ENCODE assay signal across 23 mouse cellular contexts in genomic region chr5:148825732-148826131, GRCm38 (mm10).
DNase-seq lines count a peak whose midpoint lies in the region; ATAC-seq and TF ChIP-seq lines count a peak whose summit lies in the region.
"Had no signal": no experiment of that assay in that cellular context is flagged by ENCODE, and none has a peak within 500 bp of the region (broad histone marks: within the 10 kb centered on the region; RNA-seq: fewer than 3 reads in every experiment).

No protein-coding gene starts in this region.

- H3K27ac ChIP-seq in embryonic facial prominence, embryonic 12.5 days = no peak overlapping the region
- H3K27ac ChIP-seq in embryonic facial prominence, embryonic 10.5 days (replicated peaks) = no peak overlapping the region
- H3K27ac ChIP-seq in kidney, embryonic 14.5 days (ENCODE audit: low read depth, low read length) = no peak overlapping the region
- no peak overlapping the region for H3K27ac ChIP-seq in kidney, postnatal 0 days
- H3K27ac ChIP-seq: embryonic facial prominence, embryonic 15.5 days; gastrocnemius, adult 2 months; hindbrain, embryonic 13.5 days had no signal

- no peaks in the 10 kb centered on the region; the same call in 1 of the 2 replicates for H3K27me3 ChIP-seq in embryonic facial prominence, embryonic 12.5 days
- H3K27me3 ChIP-seq in embryonic facial prominence, embryonic 10.5 days (replicated peaks; ENCODE audit: low read depth, poor library complexity, severe bottlenecking) = peaks cover 35% of the 10 kb centered on the region
- H3K27me3 ChIP-seq in kidney, embryonic 14.5 days (ENCODE audit: control insufficient read depth, insufficient read depth, low read length) = 0 out of 2 replicates have a peak, but pooled peaks cover 15% of the 10 kb centered on the region
- H3K27me3 ChIP-seq in kidney, postnatal 0 days (ENCODE audit: insufficient read depth, low read length) = no peaks in the 10 kb centered on the region
- H3K27me3 ChIP-seq: embryonic facial prominence, embryonic 15.5 days had no signal

- H3K9ac ChIP-seq in embryonic facial prominence, embryonic 12.5 days = no peak overlapping the region
- no peak overlapping the region for H3K9ac ChIP-seq in kidney, embryonic 14.5 days (ENCODE audit: low read depth, low read length)
- no peak overlapping the region for H3K9ac ChIP-seq in kidney, postnatal 0 days (ENCODE audit: low read depth, low read length)
- H3K9ac ChIP-seq: embryonic facial prominence, embryonic 15.5 days; forebrain, postnatal 0 days; hindbrain, embryonic 13.5 days had no signal

- no peak overlapping the region for H3K4me2 ChIP-seq in embryonic facial prominence, embryonic 12.5 days (replicated peaks)
- H3K4me2 ChIP-seq in kidney, embryonic 14.5 days (replicated peaks; ENCODE audit: low read depth, low read length) = no peak overlapping the region
- H3K4me2 ChIP-seq in kidney, postnatal 0 days (ENCODE audit: low read length) = no peak overlapping the region
- H3K4me2 ChIP-seq: embryonic facial prominence, embryonic 15.5 days; heart, embryonic 11.5 days; hindbrain, embryonic 13.5 days had no signal

- ATAC-seq in embryonic facial prominence, embryonic 12.5 days (ENCODE audit: insufficient number of reproducible peaks, insufficient read depth, low FRiP score, low TSS enrichment) = 0 out of 2 replicates have a peak, but pooled peaks have one; percentile 22
- peak; percentile 60; the same call in 1 of the 2 replicates for ATAC-seq in kidney, embryonic 14.5 days (ENCODE audit: low FRiP score, low TSS enrichment)
- peak; percentile 43; the same call in 1 of the 2 replicates for ATAC-seq in kidney, postnatal 0 days (replicated peaks; ENCODE audit: low FRiP score, low read depth)
- ATAC-seq: activated CD4-positive, CD25-positive, alpha-beta regulatory T cell, adult 4 months; forebrain, embryonic 14.5 days; forebrain, postnatal 0 days; hindbrain, embryonic 16.5 days had no signal

- 77% methylated on average over 7 of the region's 7 CpGs for WGBS in embryonic facial prominence, embryonic 12.5 days
- 83% methylated on average over 7 of the region's 7 CpGs for WGBS in embryonic facial prominence, embryonic 10.5 days
- WGBS in kidney, embryonic 14.5 days = 49% methylated on average over 7 of the region's 7 CpGs
- 43% methylated on average over 7 of the region's 7 CpGs for WGBS in kidney, postnatal 0 days

- no peak overlapping the region for H3K4me3 ChIP-seq in embryonic facial prominence, embryonic 12.5 days
- H3K4me3 ChIP-seq in embryonic facial prominence, embryonic 10.5 days = no peak overlapping the region
- no peak overlapping the region for H3K4me3 ChIP-seq in kidney, embryonic 14.5 days (ENCODE audit: low read length)
- H3K4me3 ChIP-seq in kidney, postnatal 0 days (replicated peaks; ENCODE audit: low read depth, low read length) = no peak overlapping the region
- H3K4me3 ChIP-seq: embryonic facial prominence, embryonic 15.5 days; gastrocnemius, adult 2 months; hindbrain, embryonic 13.5 days had no signal

- H3K9me3 ChIP-seq in embryonic facial prominence, embryonic 12.5 days = no peaks in the 10 kb centered on the region
- H3K9me3 ChIP-seq in embryonic facial prominence, embryonic 10.5 days = no peaks in the 10 kb centered on the region
- H3K9me3 ChIP-seq in kidney, embryonic 14.5 days (ENCODE audit: control insufficient read depth, low read length) = no peaks in the 10 kb centered on the region
- no peaks in the 10 kb centered on the region for H3K9me3 ChIP-seq in kidney, postnatal 0 days (replicated peaks; ENCODE audit: low read length)
- H3K9me3 ChIP-seq: embryonic facial prominence, embryonic 15.5 days; hindbrain, embryonic 13.5 days had no signal

- H3K4me1 ChIP-seq in embryonic facial prominence, embryonic 12.5 days = peaks cover 4% of the 10 kb centered on the region; the same call in 1 of the 2 replicates
- peaks cover 13% of the 10 kb centered on the region for H3K4me1 ChIP-seq in embryonic facial prominence, embryonic 10.5 days
- H3K4me1 ChIP-seq in kidney, embryonic 14.5 days (ENCODE audit: control insufficient read depth, insufficient read depth, low read length) = peaks cover 2% of the 10 kb centered on the region; the same call in 1 of the 2 replicates
- H3K4me1 ChIP-seq in kidney, postnatal 0 days (replicated peaks; ENCODE audit: insufficient read depth, low read length) = no peaks in the 10 kb centered on the region
- H3K4me1 ChIP-seq: embryonic facial prominence, embryonic 15.5 days had no signal

- H3K36me3 ChIP-seq in embryonic facial prominence, embryonic 12.5 days = no peaks in the 10 kb centered on the region
- no peaks in the 10 kb centered on the region for H3K36me3 ChIP-seq in embryonic facial prominence, embryonic 10.5 days (replicated peaks)
- no peaks in the 10 kb centered on the region for H3K36me3 ChIP-seq in kidney, embryonic 14.5 days (ENCODE audit: control insufficient read depth, insufficient read depth, low read length)
- no peaks in the 10 kb centered on the region for H3K36me3 ChIP-seq in kidney, postnatal 0 days (ENCODE audit: insufficient read depth, low read length)
- H3K36me3 ChIP-seq: embryonic facial prominence, embryonic 15.5 days; hindbrain, embryonic 13.5 days had no signal

- TF ChIP-seq CTCF in kidney, postnatal 0 days (IDR thresholded peaks at IDR 0.05; ENCODE audit: low read depth) = no peak

- DNase-seq in embryonic facial prominence, embryonic 10.5 days (ENCODE audit: low spot score) = no peak
- DNase-seq in kidney, adult 18-20 months = no peak
- DNase-seq in kidney, postnatal 0 days (ENCODE audit: low spot score) = peak; percentile 25
- no peak for DNase-seq in kidney, adult 9 months
- DNase-seq: adrenal gland, adult 8-10 months; adrenal gland, postnatal 25 days; cerebellum, adult 11-12 months; cerebellum, adult 8-10 months; cerebellum, postnatal 10 days; cerebellum, postnatal 36 days; embryo, embryonic 11 days; forebrain, postnatal 0 days; gastrocnemius, adult 2 months; gastrocnemius, postnatal 14 days; heart, adult 11 months had no signal
